Mouse (Mus musculus) heart, adult 9 months (tissue): Measurements from ENCODE around the gene Snap23.

Experiments
- DNase-seq, 2 experiments: peaks; one replicate each; pipeline ENCODE4 v3.0.0; 2022; ENCODE audit warnings: low spot score in 2 of 2

The Snap23 gene

GRCm38 (mm10) chr2:120578286-120578685 lies 10.8 kb downstream of the Snap23 start:
- DNase-seq = peak; percentile 27 to 55

GRCm38 (mm10) chr2:120589759-120590158 lies 22.3 kb downstream of the Snap23 start:
- DNase-seq = no peak

- no peak for DNase-seq
Measured at GRCm38 (mm10) chr2:120592227-120592626, 24.8 kb downstream of the Snap23 start.

- no peak for DNase-seq
Measured at GRCm38 (mm10) chr2:120597734-120598133, 30.3 kb downstream of the Snap23 start.

GRCm38 (mm10) chr2:120599506-120599905 lies 32.0 kb downstream of the Snap23 start:
- no peak for DNase-seq

GRCm38 (mm10) chr2:120606021-120606690 lies 38.7 kb downstream of the Snap23 start:
- no peak for DNase-seq

- DNase-seq = peak; percentile 89 to 91
Measured at GRCm38 (mm10) chr2:120608830-120609723, 41.6 kb downstream of the Snap23 start, which contains the start of the genes Haus2 and Lrrc57. Gene Haus2, plus strand, starts transcription at chr2:120609383. Gene Lrrc57, minus strand, starts transcription at chr2:120609520.

- no peak for DNase-seq
Measured at GRCm38 (mm10) chr2:120616279-120617163, 49.0 kb downstream of the Snap23 start.

- DNase-seq = no peak
Measured at GRCm38 (mm10) chr2:120619538-120619937, 52.1 kb downstream of the Snap23 start.

- no peak for DNase-seq
Measured at GRCm38 (mm10) chr2:120622920-120623319, 55.4 kb downstream of the Snap23 start.

GRCm38 (mm10) chr2:120628076-120628865 lies 60.8 kb downstream of the Snap23 start:
- DNase-seq = no peak

- DNase-seq = peak; percentile 99
Measured at GRCm38 (mm10) chr2:120628886-120629735, 61.6 kb downstream of the Snap23 start, which contains the start of gene Stard9. Gene Stard9, plus strand, starts transcription at chr2:120629121.

GRCm38 (mm10) chr2:120630246-120630645 lies 62.8 kb downstream of the Snap23 start:
- peak; percentile 47 for DNase-seq

- peak in 1 of 2 experiments; percentile 22 for DNase-seq
Measured at GRCm38 (mm10) chr2:120630655-120631054, 63.2 kb downstream of the Snap23 start.

- DNase-seq = no peak
Measured at GRCm38 (mm10) chr2:120631521-120631920, 64.0 kb downstream of the Snap23 start.

- peak; percentile 71 to 88 for DNase-seq
Measured at GRCm38 (mm10) chr2:120631957-120632356, 64.5 kb downstream of the Snap23 start.

- no peak for DNase-seq
Measured at GRCm38 (mm10) chr2:120640835-120641234, 73.4 kb downstream of the Snap23 start.

GRCm38 (mm10) chr2:120643836-120644235 lies 76.4 kb downstream of the Snap23 start:
- peak; percentile 82 to 84 for DNase-seq

- peak; percentile 56 to 62 for DNase-seq
Measured at GRCm38 (mm10) chr2:120646777-120647176, 79.3 kb downstream of the Snap23 start.
